Mouse (Mus musculus) forebrain, embryonic 10.5 days (tissue): ENCODE measurements around the gene Farsb. TPM values are rescaled to one million over a fixed set of nuclear protein-coding genes. Genes with fewer than 3 reads are reported as not detected.

Source experiments
- polyA plus RNA-seq: library from polyadenylated mRNA; unstranded; fragments of >200 nt; fragmentation: Nextera tagmentation; extraction: Ambion mirVana; gene quantifications from 2 replicates; pipeline ENCODE4 v1.2.1, GENCODE M21; 2016

The Farsb gene
- polyA plus RNA-seq, 1 experiment from 2014 or later: 154 TPM

Other genes with a start within 250 kb of the Farsb start
- gene Sgpp2, start 178.6 kb downstream of the Farsb start, polyA plus RNA-seq: 5.9 and 7.5 TPM in 2 replicates
- gene Mogat1, start 22.1 kb upstream of the Farsb start, polyA plus RNA-seq: 0.87 and 1.1 TPM in 2 replicates
- 0.21 and 0.37 TPM in 2 replicates for gene BC035947, start 23.3 kb upstream of the Farsb start, polyA plus RNA-seq
- 83.5 and 88.8 TPM in 2 replicates for gene Acsl3, start 168.9 kb upstream of the Farsb start, polyA plus RNA-seq
- 4.0 and 4.1 TPM in 2 replicates for gene Utp14b, start 169.1 kb upstream of the Farsb start, polyA plus RNA-seq